Mouse (Mus musculus): ENCODE data around the gene Obsl1. TPM values are rescaled to one million over a fixed set of nuclear protein-coding genes. Genes with fewer than 3 reads are reported as not detected.

Gene Obsl1
- not detected for polyA plus RNA-seq (2017; shearing (Covaris generic))

- ATAC-seq = no peak
Measured at GRCm38 (mm10) chr1:75505956-75506831, at the start of gene Obsl1. TSS of gene Obsl1 (minus strand) at chr1:75506452.

GRCm38 (mm10) chr1:75555680-75556079 is 49.4 kb upstream of the Obsl1 start:
- no peak for ATAC-seq

GRCm38 (mm10) chr1:75550586-75550985 is 44.3 kb upstream of the Obsl1 start:
- no peak for ATAC-seq

GRCm38 (mm10) chr1:75549289-75550279 is 43.3 kb upstream of the Obsl1 start:
- no peak for ATAC-seq

- ATAC-seq = no peak
Measured at GRCm38 (mm10) chr1:75548871-75549270, 42.6 kb upstream of the Obsl1 start.

- no peak for ATAC-seq
Measured at GRCm38 (mm10) chr1:75548083-75548482, 41.8 kb upstream of the Obsl1 start.

- no peak for ATAC-seq
Measured at GRCm38 (mm10) chr1:75547351-75547750, 41.1 kb upstream of the Obsl1 start.

- no peak for ATAC-seq
Measured at GRCm38 (mm10) chr1:75545965-75546956, 40.0 kb upstream of the Obsl1 start, which contains the start of gene Slc4a3. TSS of gene Slc4a3 (plus strand) at chr1:75546266.

- ATAC-seq = no peak
Measured at GRCm38 (mm10) chr1:75544351-75544750, 38.1 kb upstream of the Obsl1 start.

GRCm38 (mm10) chr1:75541496-75541895 is 35.2 kb upstream of the Obsl1 start:
- ATAC-seq = no peak

- no peak for ATAC-seq
Measured at GRCm38 (mm10) chr1:75538597-75539190, 32.4 kb upstream of the Obsl1 start.

GRCm38 (mm10) chr1:75537587-75537986 is 31.3 kb upstream of the Obsl1 start:
- ATAC-seq = no peak

GRCm38 (mm10) chr1:75533325-75534252 is 27.3 kb upstream of the Obsl1 start:
- no peak for ATAC-seq

- ATAC-seq = no peak
Measured at GRCm38 (mm10) chr1:75532280-75533172, 26.3 kb upstream of the Obsl1 start.

- ATAC-seq = no peak
Measured at GRCm38 (mm10) chr1:75530546-75530945, 24.3 kb upstream of the Obsl1 start.

GRCm38 (mm10) chr1:75524679-75525078 is 18.4 kb upstream of the Obsl1 start:
- ATAC-seq = no peak

- ATAC-seq = peak; percentile 93
Measured at GRCm38 (mm10) chr1:75521321-75522031, 15.2 kb upstream of the Obsl1 start, which contains the start of gene Stk11ip. TSS of gene Stk11ip (plus strand) at chr1:75521529.

GRCm38 (mm10) chr1:75519576-75519975 is 13.3 kb upstream of the Obsl1 start:
- ATAC-seq = no peak
